Mouse (Mus musculus) cerebellum, adult 18-20 months (tissue): ENCODE data around the gene Pimreg.

Source experiments
- DNase-seq, 2 experiments: peaks; one replicate each; pipeline ENCODE4 v3.0.0; 2021

Gene Pimreg

DNA sequence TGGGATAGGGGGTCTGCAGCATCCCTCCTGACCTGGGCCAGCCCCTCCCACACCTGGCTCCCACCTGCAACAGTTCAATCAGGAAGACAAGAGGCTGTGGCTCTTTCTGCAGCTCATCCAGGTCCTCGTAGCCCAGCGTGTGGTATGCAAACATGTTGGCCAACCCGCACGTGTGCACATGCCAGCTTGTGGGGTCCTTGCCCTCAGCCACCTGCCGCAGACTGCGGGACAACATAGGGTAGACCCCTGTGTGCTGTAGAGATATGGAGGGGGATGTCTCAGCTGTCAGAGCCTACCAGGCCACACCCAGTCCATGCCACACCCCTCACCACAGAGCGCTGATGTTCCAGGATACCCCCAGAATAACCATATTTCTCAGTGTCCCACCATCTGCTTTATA, 10.5 kb upstream of the Pimreg start:
- no peak for DNase-seq

GRCm38 (mm10) chr11:72032091-72032490, 9.7 kb upstream of the Pimreg start:
- DNase-seq = no peak

DNA sequence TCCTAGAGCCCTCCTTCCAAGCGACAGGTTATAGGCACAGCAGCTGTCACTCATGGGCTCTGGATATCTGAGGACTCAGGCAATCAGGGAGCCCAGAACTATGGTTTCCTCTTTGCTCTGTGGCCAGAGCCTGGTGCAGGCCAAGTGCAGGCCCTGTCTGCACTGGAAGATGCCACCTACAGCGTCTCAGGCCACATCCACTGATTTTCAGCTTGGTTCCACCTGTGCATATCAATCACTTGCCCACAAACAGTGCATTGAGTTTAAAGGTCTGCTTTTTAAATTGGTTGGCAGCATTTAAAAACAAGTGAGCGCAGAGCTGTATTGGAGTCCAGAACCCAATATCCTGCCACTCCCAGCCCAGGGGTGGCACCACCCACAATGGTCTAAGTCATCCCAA, 9.2 kb upstream of the Pimreg start:
- DNase-seq = no peak

DNA sequence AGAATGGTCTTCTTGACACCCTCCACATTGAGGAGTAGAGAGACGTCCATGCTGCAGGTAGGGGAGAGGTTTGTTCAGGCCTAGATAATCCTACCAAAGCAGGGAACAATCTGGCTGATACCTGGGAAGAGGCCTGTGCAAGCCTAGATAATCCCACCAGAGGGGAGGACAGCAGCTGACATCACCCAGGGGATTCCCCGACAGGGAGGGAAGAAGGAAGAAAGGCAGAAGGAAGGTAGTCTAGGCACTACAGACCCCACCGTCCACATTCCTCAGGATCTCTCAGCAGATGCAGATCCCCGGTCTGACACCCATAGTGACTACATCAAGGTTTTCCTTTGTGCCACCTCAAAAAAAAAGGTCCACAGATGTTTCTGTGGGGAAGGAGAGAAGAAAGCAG, 4.4 kb upstream of the Pimreg start, which contains the start of gene Aipl1:
Aipl1 (minus strand) TSS at position 101 of the 400 bp plus-strand sequence.
- no peak for DNase-seq

DNA sequence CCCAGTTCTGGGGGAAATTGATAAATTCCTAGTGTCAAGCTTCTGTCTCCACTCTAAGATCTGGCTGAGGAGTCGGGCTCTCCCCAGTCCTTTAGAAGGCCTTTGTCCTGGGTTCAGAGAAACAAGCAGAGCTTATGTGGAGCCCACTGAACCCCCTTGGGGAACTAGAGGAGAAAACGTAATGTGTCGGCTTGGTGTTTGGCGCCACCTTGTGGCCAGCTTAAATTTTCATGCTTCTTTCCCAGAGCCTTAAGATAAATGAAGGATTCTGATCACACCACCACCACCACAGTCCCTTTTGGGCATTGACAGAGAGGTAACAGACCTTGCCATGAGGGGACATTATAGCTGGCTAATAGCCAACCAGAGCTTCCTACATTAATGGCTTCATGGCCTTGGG, 3.8 kb upstream of the Pimreg start:
- DNase-seq = peak; percentile 64 to 84

DNA sequence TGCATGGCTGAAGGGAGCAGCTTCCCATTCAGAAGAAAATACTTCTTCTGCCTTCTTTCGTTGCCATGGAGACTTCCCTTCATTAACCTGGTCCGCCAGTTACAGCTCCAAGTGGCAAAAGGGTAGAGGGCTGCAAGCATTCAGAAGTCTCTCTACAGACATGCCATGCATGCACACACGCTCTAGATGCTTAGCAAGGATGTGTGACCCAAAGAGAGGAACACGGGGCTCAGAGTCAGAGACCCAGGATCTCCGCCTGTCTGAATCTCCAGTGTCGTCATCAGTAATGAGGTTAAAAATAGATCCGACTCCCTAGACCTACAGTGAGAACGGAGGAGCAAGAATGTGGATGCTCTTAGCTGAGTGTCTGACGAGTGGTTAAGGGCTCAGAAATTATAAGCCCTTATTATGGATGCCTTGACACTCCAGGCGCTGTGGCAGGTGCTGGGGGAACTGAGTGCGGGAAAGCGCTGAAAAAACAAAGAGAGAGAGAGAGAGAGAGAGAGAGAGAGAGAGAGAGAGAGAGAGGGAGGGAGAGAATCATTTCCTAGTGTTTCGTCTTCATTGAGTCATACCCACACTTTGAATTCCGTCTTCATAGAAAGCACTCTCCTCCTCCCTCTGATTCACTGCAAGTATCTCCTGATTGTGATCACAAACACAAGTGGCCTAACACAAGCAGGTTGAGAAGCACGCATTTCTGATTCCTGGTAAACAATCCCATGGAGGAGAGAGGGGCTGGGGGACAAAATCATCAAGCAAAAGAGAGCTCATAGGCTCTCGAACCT, 2.0 kb upstream of the Pimreg start:
- no peak for DNase-seq

DNA sequence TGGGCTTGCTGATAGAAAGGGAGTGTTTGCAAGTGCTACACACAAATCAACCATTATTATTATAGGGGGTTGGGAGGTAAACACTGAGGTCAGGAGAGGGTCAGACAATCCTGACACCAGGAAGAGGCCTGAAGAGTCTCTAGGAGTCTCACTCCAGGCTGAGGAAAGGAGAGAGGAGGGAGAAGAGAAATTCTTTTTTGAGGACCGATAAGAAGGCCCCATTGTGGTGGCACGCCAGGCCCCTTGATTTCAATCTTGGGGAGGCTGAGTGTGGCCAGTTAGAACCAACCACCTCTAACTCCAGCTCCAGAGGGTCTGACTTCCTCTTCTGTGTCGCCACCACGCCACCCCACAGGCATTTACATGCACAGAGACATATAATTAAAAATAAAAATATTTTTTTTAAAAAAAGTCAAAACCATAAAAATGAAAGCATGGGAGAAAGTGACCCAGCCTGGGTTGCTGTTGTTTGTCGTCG, 503 bp upstream of the Pimreg start:
- no peak for DNase-seq

DNA sequence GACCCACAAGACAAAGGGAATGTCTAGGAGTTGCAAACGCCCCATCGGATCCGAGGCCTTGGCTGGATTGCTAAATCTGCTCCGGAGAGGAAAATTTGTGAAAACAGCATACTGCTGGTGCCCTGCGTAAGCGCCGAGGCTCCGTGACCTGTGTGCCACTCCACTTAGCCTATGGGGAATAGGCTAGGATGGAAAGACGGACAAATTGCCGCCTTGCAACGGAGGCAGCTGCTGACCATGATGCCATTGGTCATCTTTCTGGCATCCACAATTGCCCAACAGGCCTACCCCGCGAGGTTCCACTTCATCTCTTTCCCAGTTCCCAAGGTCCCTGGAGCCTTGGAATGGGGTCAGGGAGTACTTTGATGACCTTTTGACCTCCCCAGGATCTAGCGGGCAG, 799 bp downstream of the Pimreg start:
- DNase-seq = no peak

- no peak for DNase-seq
These were observed 2.4 kb downstream of the Pimreg start for GRCm38 (mm10) chr11:72044231-72044630.

GRCm38 (mm10) chr11:72048730-72049129, 6.9 kb downstream of the Pimreg start:
- DNase-seq = no peak

DNA sequence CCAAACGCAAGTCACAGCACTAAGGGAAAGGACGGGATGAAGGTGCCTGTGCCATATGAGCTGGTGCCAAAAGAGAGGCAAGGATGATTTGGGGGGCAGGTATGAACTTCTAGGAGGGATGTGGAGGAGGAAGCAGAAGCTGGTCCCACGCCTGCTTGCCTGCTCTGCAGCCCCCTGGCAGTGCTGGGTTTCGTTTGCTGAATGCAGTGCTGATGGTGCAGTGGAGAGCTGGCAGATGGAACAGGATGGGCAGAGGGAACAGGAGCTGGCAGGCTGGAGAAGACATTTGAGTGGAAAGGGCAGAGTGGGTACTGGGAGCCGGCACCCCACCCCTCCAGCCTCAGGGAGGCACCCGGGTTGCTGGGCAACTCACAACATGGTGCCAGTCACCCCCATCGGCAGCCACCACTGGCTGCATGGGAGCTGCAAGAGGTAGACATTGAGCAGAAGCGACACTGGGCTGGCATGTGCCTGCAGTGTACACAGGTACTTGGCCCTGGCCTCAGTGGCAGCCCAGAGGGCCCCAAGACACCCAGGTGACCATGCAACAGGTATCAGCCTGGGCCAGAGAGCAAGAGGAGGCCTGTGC, 7.4 kb downstream of the Pimreg start:
- DNase-seq = no peak

GRCm38 (mm10) chr11:72050168-72050894, 8.5 kb downstream of the Pimreg start:
- DNase-seq = no peak

DNA sequence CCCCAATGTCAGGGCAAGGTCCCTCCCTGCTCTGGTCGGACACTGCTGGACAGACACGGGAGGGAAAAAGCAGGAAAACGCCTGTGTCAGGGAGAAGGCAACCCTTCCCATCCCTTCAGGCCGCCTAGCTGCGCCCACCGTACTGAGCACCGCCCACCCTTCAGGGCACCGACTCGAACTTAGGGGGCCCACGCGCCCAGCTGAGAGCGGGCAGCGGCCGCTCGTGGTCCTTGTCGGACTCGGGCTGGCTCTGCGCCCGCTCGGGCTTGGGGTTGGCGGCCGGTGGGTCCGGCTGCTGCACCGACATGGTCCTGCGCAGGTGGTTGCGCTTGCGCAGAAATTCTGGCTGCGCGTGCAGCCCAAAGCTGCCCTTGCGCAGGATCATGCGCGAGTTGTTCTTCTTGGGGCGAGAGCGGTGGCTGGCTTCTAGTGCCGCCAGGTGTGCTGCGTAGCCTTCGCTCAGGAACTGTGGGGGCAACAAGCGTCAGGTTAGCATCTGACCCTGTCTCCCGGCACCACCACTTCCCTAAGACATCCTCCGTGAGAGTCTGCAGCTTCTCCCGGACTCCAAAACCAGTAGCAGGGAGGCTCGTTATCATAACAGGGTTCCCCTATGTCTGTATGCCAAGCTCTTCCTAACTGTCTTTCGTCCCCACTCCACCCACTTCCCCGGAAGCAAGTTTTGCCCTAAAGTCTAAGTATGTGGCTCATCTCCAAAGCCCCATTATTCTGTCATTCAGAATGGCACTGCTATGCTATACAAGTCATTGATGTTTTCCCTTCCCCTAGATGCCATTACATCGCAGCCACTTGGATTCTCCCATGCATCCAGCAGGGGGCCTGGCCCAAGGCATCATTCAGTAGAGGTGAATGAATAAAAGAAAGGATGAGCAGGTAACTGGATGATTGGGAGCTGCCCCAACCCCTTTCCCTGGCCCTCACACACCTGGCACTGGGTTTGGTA, 9.3 kb downstream of the Pimreg start:
- DNase-seq = no peak

GRCm38 (mm10) chr11:72052221-72052620, 10.4 kb downstream of the Pimreg start:
- DNase-seq = no peak

DNA sequence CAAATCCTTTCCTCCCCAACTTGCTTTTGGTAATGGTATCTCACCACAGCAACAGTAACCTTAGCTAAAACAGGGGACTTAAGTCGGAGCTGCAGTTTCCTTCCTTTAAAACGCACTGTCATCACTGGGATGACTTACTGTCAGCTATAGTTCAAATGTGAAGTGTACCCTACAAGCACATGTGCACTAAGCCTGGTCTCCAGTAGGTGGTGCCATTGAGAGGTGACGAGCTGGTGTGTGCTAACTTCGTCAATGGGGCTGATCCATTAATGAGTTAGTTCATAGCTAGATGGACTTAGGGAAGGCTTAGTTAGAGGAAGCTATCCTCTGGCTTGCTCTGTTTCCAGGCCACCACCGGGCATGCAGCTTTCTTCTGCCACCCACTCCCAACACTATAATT, 10.8 kb downstream of the Pimreg start:
- peak; percentile 89 for DNase-seq

GRCm38 (mm10) chr11:72055176-72055575, 13.3 kb downstream of the Pimreg start:
- no peak for DNase-seq

GRCm38 (mm10) chr11:72057166-72057565, 15.3 kb downstream of the Pimreg start:
- no peak for DNase-seq

- no peak for DNase-seq
These were observed 18.6 kb downstream of the Pimreg start for GRCm38 (mm10) chr11:72060416-72060815.

GRCm38 (mm10) chr11:72061093-72061620, 19.3 kb downstream of the Pimreg start:
- DNase-seq = peak; percentile 44 to 51

DNA sequence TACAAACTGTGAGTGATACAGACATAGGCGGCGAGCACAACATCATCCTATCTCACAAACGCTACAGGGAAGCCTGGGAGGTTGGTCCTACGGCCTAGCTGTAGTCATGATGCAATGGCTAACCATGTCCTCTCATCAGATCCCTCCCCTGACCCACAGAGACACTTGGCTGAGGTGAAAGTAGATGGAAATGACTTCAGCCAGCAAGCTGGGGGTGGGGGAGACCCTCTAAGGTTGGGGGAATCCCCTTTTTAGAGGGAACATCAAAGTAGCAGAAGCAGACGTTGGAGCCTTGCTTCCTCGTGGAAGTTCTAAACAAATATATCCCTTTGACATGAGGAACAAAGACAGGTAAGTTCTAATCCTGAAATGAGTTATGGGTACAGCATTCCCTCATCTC, 22.6 kb downstream of the Pimreg start:
- no peak for DNase-seq

DNA sequence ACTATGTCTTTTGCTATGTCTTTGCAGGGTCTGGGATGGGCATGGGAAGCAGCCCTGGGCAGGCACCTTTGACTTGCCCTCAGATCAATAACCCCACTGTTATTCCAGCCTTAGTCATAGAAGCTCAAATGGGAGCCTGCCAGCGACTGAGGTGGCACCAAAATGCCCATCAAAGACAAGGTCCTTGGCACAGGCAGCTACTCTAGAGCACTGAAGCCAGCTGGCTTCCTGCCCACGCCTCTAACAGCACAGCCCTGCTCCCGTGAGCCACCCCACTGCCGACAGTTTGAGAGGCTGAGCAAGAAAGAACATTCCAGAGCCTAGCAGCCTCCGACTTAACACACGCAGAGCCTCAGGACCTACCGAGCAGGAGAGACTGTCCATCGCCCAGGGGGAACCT, 23.3 kb downstream of the Pimreg start:
- DNase-seq = peak; percentile 79 to 80

DNA sequence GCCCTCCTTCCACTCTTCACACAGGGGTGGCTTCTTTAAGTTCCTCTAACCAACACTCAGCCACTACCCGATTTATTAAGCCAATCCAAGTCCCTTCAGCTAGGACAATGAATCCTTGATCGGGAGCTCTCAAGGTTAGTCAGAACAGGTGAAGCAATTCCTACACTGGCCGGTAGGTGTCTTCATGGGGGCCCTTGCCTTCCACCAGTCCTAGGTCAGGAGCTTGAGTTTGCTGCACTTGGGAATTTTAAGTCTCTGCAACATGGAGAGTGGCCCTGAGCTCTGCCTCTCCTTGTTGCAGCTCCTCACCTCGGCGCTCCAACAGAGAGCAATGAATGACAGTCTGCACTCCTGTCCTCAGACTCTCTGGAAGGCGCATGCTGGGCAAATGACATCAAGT, 24.5 kb downstream of the Pimreg start:
- DNase-seq = peak; percentile 70 to 72
